Mouse (Mus musculus): ENCODE measurements around the gene App. TPM values are rescaled to one million over a fixed set of nuclear protein-coding genes. Genes with fewer than 3 reads are reported as not detected.

Gene App
- polyA plus RNA-seq, 1 experiment from 2014 or later: 360 TPM

DNA sequence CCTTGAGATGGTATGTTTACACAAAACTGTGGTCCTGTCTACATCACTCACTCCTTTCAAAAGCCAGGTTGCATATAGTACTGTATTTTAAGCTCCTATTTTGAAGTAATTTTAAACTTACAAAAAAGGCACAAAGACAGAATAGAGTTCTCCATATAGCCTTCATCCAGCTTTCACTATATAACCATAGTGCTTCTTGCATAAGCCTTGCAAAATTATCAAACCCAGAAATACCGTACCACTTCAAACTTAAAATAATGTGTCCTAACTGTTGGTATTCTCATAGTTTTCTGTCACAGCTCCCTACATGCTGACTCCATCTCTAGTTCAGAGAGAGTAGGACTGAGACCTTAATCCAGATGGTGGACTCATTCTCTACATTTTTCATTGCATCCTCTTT lies 245.7 kb downstream of the App start:
- Histone ChIP-seq H3K4me3 (replicated peaks; ENCODE audit: low read depth, low read length) (no peak overlapping the region), H3K9me3 (replicated peaks; ENCODE audit: low read length) (no peaks in the 10 kb centered on the region), H3K4me2 (ENCODE audit: low read length) (no peak overlapping the region), H3K27me3 (ENCODE audit: insufficient read depth, low read length) (no peaks in the 10 kb centered on the region), H3K9ac (ENCODE audit: low read depth, low read length) (no peak overlapping the region), H3K36me3 (ENCODE audit: insufficient read depth, low read length) (no peaks in the 10 kb centered on the region), H3K4me1 (replicated peaks; ENCODE audit: insufficient read depth, low read length) (no peaks in the 10 kb centered on the region), H3K27ac (no peak overlapping the region)
- no peak for DNase-seq (ENCODE audit: low spot score)
- WGBS: 95% methylated on average over 1 of the region's 1 CpGs
- TF ChIP-seq CTCF (IDR thresholded peaks at IDR 0.05; ENCODE audit: low read depth): no peak
- ATAC-seq (replicated peaks; ENCODE audit: low FRiP score, low read depth): no peak

GRCm38 (mm10) chr16:84919649-84920308 lies 253.8 kb downstream of the App start:
- DNase-seq (ENCODE audit: low spot score): peak; percentile 95
- H3K27ac ChIP-seq: peak overlapping the region; percentile 62
- ATAC-seq (replicated peaks; ENCODE audit: low FRiP score, low read depth): peak; percentile 71

GRCm38 (mm10) chr16:84919087-84919486 lies 254.5 kb downstream of the App start:
- Histone ChIP-seq H3K36me3 (ENCODE audit: insufficient read depth, low read length) (no peaks in the 10 kb centered on the region), H3K27me3 (ENCODE audit: insufficient read depth, low read length) (no peaks in the 10 kb centered on the region), H3K4me2 (ENCODE audit: low read length) (no peak overlapping the region), H3K27ac (peak overlapping the region; percentile 62), H3K4me3 (replicated peaks; ENCODE audit: low read depth, low read length) (no peak overlapping the region), H3K4me1 (replicated peaks; ENCODE audit: insufficient read depth, low read length) (peaks cover 8% of the 10 kb centered on the region), H3K9me3 (replicated peaks; ENCODE audit: low read length) (no peaks in the 10 kb centered on the region), H3K9ac (ENCODE audit: low read depth, low read length) (no peak overlapping the region)
- WGBS: 65% methylated on average over 3 of the region's 3 CpGs
- no peak for TF ChIP-seq CTCF (IDR thresholded peaks at IDR 0.05; ENCODE audit: low read depth)
- DNase-seq (ENCODE audit: low spot score) (no peak), ATAC-seq (replicated peaks; ENCODE audit: low FRiP score, low read depth) (peak; percentile 38; the same call in 1 of the 2 replicates)

More at GRCm38 (mm10) chr16:84919649-84920308, 253.8 kb downstream of the App start:
- Histone ChIP-seq H3K36me3 (ENCODE audit: insufficient read depth, low read length) (no peaks in the 10 kb centered on the region), H3K4me3 (replicated peaks; ENCODE audit: low read depth, low read length) (no peak overlapping the region), H3K9ac (ENCODE audit: low read depth, low read length) (no peak overlapping the region), H3K9me3 (replicated peaks; ENCODE audit: low read length) (no peaks in the 10 kb centered on the region), H3K4me2 (ENCODE audit: low read length) (no peak overlapping the region), H3K4me1 (replicated peaks; ENCODE audit: insufficient read depth, low read length) (peaks cover 8% of the 10 kb centered on the region), H3K27me3 (ENCODE audit: insufficient read depth, low read length) (no peaks in the 10 kb centered on the region)
- WGBS: 18% methylated on average over 5 of the region's 5 CpGs
- no peak for TF ChIP-seq CTCF (IDR thresholded peaks at IDR 0.05; ENCODE audit: low read depth)

GRCm38 (mm10) chr16:84916772-84917171 lies 256.8 kb downstream of the App start:
- ATAC-seq (replicated peaks; ENCODE audit: low FRiP score, low read depth) (no peak), DNase-seq (ENCODE audit: low spot score) (no peak)
- TF ChIP-seq CTCF (IDR thresholded peaks at IDR 0.05; ENCODE audit: low read depth): no peak
- 62% methylated on average over 3 of the region's 3 CpGs for WGBS
- H3K9ac ChIP-seq (ENCODE audit: low read depth, low read length): no peak overlapping the region
- peaks cover 6% of the 10 kb centered on the region for H3K4me1 ChIP-seq (replicated peaks; ENCODE audit: insufficient read depth, low read length)
- H3K36me3 ChIP-seq (ENCODE audit: insufficient read depth, low read length): no peaks in the 10 kb centered on the region
- no peaks in the 10 kb centered on the region for H3K27me3 ChIP-seq (ENCODE audit: insufficient read depth, low read length)
- no peak overlapping the region for H3K4me2 ChIP-seq (ENCODE audit: low read length)
- no peaks in the 10 kb centered on the region for H3K9me3 ChIP-seq (replicated peaks; ENCODE audit: low read length)
- H3K4me3 ChIP-seq (replicated peaks; ENCODE audit: low read depth, low read length): no peak overlapping the region
- no peak overlapping the region for H3K27ac ChIP-seq

DNA sequence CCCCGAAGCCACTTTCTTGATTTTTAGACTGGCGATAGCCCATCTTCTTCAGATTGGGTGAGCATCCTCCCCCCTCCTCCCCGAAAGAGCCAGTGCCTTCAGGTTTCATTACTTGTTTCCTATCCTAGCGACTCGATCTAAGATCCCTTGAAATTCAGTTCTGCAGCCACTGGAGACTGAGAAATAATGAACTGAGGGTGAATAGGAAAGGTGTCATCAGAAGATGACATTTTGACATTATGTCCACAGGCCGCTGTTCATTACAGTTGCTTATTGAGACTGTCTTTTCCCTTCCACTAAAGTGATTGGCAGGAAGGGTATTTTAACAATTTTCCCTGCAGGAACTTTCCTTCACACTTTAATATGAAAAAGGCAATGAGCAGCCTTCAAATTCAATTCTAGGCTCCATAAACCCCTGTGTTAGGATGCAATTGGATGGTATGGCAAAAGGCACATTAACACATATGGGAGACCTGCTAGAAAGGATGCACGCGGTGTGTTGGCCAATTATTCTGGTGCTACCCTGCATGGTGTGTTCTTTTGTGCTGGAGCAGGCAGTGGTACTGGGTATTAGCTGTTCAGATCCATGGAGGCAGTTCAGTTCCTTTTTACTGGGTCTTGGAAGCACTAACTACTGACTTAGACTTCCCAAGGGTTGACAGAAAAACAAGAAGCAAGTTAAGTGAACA lies 261.9 kb downstream of the App start:
- Histone ChIP-seq H3K9ac (ENCODE audit: low read depth, low read length) (no peak overlapping the region), H3K36me3 (ENCODE audit: insufficient read depth, low read length) (no peaks in the 10 kb centered on the region), H3K27ac (no peak overlapping the region), H3K4me2 (ENCODE audit: low read length) (no peak overlapping the region), H3K27me3 (ENCODE audit: insufficient read depth, low read length) (no peaks in the 10 kb centered on the region), H3K4me1 (replicated peaks; ENCODE audit: insufficient read depth, low read length) (no peaks in the 10 kb centered on the region), H3K9me3 (replicated peaks; ENCODE audit: low read length) (no peaks in the 10 kb centered on the region), H3K4me3 (replicated peaks; ENCODE audit: low read depth, low read length) (no peak overlapping the region)
- DNase-seq (ENCODE audit: low spot score) (no peak), ATAC-seq (replicated peaks; ENCODE audit: low FRiP score, low read depth) (no peak)
- TF ChIP-seq CTCF (IDR thresholded peaks at IDR 0.05; ENCODE audit: low read depth): no peak
- WGBS: 94% methylated on average over 8 of the region's 8 CpGs

DNA sequence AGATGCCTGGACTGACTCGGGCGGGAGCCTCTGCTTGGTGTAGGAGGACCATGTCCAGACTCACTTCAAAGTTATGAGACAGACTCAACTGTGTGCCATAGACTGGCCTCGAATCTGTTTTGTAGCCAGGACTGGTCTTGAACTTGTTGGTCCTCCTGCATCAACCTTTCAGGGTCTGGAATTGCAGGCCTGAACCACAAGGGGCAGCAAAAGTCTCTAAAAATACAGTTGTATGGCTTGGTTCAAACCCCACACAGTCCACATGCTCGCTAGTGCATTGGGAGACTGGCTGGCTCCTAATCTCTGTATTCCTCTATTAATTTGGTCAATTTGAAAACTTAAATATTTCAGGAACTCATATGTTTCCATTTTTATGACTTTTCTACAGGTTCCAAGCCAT lies 270.6 kb downstream of the App start:
- Histone ChIP-seq H3K4me1 (replicated peaks; ENCODE audit: insufficient read depth, low read length) (no peaks in the 10 kb centered on the region), H3K27ac (no peak overlapping the region), H3K4me2 (ENCODE audit: low read length) (no peak overlapping the region), H3K9ac (ENCODE audit: low read depth, low read length) (no peak overlapping the region), H3K9me3 (replicated peaks; ENCODE audit: low read length) (no peaks in the 10 kb centered on the region), H3K27me3 (ENCODE audit: insufficient read depth, low read length) (no peaks in the 10 kb centered on the region), H3K4me3 (replicated peaks; ENCODE audit: low read depth, low read length) (no peak overlapping the region), H3K36me3 (ENCODE audit: insufficient read depth, low read length) (no peaks in the 10 kb centered on the region)
- no peak for DNase-seq (ENCODE audit: low spot score)
- ATAC-seq (replicated peaks; ENCODE audit: low FRiP score, low read depth): no peak
- TF ChIP-seq CTCF (IDR thresholded peaks at IDR 0.05; ENCODE audit: low read depth): peak; percentile 5; the same call in 1 of the 2 replicates
- WGBS: 97% methylated on average over 4 of the region's 4 CpGs

Measured in kidney, postnatal 0 days (tissue).